Mouse (Mus musculus) forebrain, embryonic 16.5 days (tissue): ENCODE measurements at regions not wholly inside any gene's neighbourhood (a gene's known extent, or its start where the extent isn't known, plus 50 kb on each side); places are given as distances from the start of the nearest gene placed in this dataset.

Source experiments
- ATAC-seq: fragments of 200-750 bp; cut with Nextera tagmentation; 2 replicates; pipeline ENCODE4 v1.8.0; 2017; ENCODE audit warnings: mild to moderate bottlenecking, moderate library complexity
- H3K27ac ChIP-seq: fragments of 300-500 bp; sonication (generic); 2 replicates; pipeline ENCODE4 v1.5.1; 2014; ENCODE audit warnings: low read length, control low read depth
- H3K27me3 ChIP-seq: fragments of 300-500 bp; sonication (generic); replicated peaks from 2 replicates; pipeline ENCODE4 v1.6.1; 2014; ENCODE audit warnings: low read length; ENCODE audit not compliant: control insufficient read depth, insufficient read depth
- H3K36me3 ChIP-seq: fragments of 300-500 bp; sonication (generic); 2 replicates; pipeline ENCODE4 v1.6.1; 2014; ENCODE audit not compliant: control insufficient read depth, insufficient read depth
- H3K4me1 ChIP-seq: fragments of 300-500 bp; sonication (generic); replicated peaks from 2 replicates; pipeline ENCODE4 v1.6.1; 2014; ENCODE audit warnings: low read length; ENCODE audit not compliant: control insufficient read depth, insufficient read depth
- H3K4me2 ChIP-seq: fragments of 300-500 bp; sonication (generic); 2 replicates; pipeline ENCODE4 v1.6.1; 2014; ENCODE audit warnings: mild to moderate bottlenecking, low read length, control low read depth
- H3K4me3 ChIP-seq: fragments of 300-500 bp; sonication (generic); replicated peaks from 2 replicates; pipeline ENCODE4 v1.5.1; 2014; ENCODE audit warnings: mild to moderate bottlenecking, low read length, control low read depth
- H3K9ac ChIP-seq: fragments of 300-500 bp; sonication (generic); replicated peaks from 2 replicates; pipeline ENCODE4 v1.6.1; 2014; ENCODE audit warnings: low read depth, low read length, control low read depth
- H3K9me3 ChIP-seq: fragments of 300-500 bp; sonication (generic); 2 replicates; pipeline ENCODE4 v1.6.1; 2016; ENCODE audit warnings: low read length; ENCODE audit not compliant: control insufficient read depth
- WGBS: fragments of 180-500 bp; shearing (Covaris S2); extraction: QIAGEN DNeasy Blood & Tissue Kit; methylation state at CpG from one replicate; pipeline ENCODE4 v1.1.7; 2014; 5-methylcytosine and 5-hydroxymethylcytosine counted together

- no peak for ATAC-seq
- Histone ChIP-seq H3K4me2 (no peak overlapping the region), H3K4me1 (no peaks in the 10 kb centered on the region), H3K27ac (no peak overlapping the region), H3K4me3 (no peak overlapping the region), H3K9me3 (no peaks in the 10 kb centered on the region), H3K27me3 (no peaks in the 10 kb centered on the region), H3K36me3 (no peaks in the 10 kb centered on the region), H3K9ac (no peak overlapping the region)
- WGBS, result 44% methylated on average over 4 of the region's 4 CpGs
Observed at GRCm38 (mm10) chr9:32835626-32835971, 199.6 kb downstream of the Ets1 start.

- H3K27ac ChIP-seq, result no peak overlapping the region
- H3K4me1 ChIP-seq, result no peaks in the 10 kb centered on the region
- H3K27me3 ChIP-seq, result no peaks in the 10 kb centered on the region
- WGBS, result 76% methylated on average over 5 of the region's 5 CpGs
- no peak overlapping the region for H3K4me2 ChIP-seq
- no peak overlapping the region for H3K9ac ChIP-seq
- H3K36me3 ChIP-seq, result no peaks in the 10 kb centered on the region
- no peaks in the 10 kb centered on the region for H3K9me3 ChIP-seq
- H3K4me3 ChIP-seq, result no peak overlapping the region
- ATAC-seq, result no peak
Observed at GRCm38 (mm10) chr9:32836371-32836770, 200.3 kb downstream of the Ets1 start.

- no peak for ATAC-seq
Observed at GRCm38 (mm10) chr9:32847361-32847760, 211.3 kb downstream of the Ets1 start.

GRCm38 (mm10) chr9:32852282-32852681 lies 216.3 kb downstream of the Ets1 start:
- no peaks in the 10 kb centered on the region for H3K9me3 ChIP-seq
- H3K27me3 ChIP-seq, result no peaks in the 10 kb centered on the region
- no peak overlapping the region for H3K4me2 ChIP-seq
- H3K4me1 ChIP-seq, result no peaks in the 10 kb centered on the region
- no peak overlapping the region for H3K27ac ChIP-seq
- H3K9ac ChIP-seq, result no peak overlapping the region
- no peak for ATAC-seq
- no peak overlapping the region for H3K4me3 ChIP-seq
- WGBS, result 74% methylated on average over 3 of the region's 3 CpGs
- H3K36me3 ChIP-seq, result no peaks in the 10 kb centered on the region

More at GRCm38 (mm10) chr9:32847361-32847760, 211.3 kb downstream of the Ets1 start:
- WGBS, result 89% methylated on average over 2 of the region's 2 CpGs
- Histone ChIP-seq H3K9me3 (no peaks in the 10 kb centered on the region), H3K4me1 (no peaks in the 10 kb centered on the region), H3K9ac (no peak overlapping the region), H3K4me3 (no peak overlapping the region), H3K36me3 (no peaks in the 10 kb centered on the region), H3K27ac (no peak overlapping the region), H3K27me3 (no peaks in the 10 kb centered on the region), H3K4me2 (no peak overlapping the region)

- no peak overlapping the region for H3K4me3 ChIP-seq
- 84% methylated on average over 5 of the region's 5 CpGs for WGBS
- no peaks in the 10 kb centered on the region for H3K9me3 ChIP-seq
- no peak overlapping the region for H3K4me2 ChIP-seq
- no peak overlapping the region for H3K9ac ChIP-seq
- H3K4me1 ChIP-seq, result no peaks in the 10 kb centered on the region
- no peak overlapping the region for H3K27ac ChIP-seq
- no peaks in the 10 kb centered on the region for H3K36me3 ChIP-seq
- no peaks in the 10 kb centered on the region for H3K27me3 ChIP-seq
- no peak for ATAC-seq
Observed at GRCm38 (mm10) chr9:32863286-32863685, 227.3 kb downstream of the Ets1 start.

GRCm38 (mm10) chr9:32868936-32869335 lies 232.9 kb downstream of the Ets1 start:
- Histone ChIP-seq H3K9ac (no peak overlapping the region), H3K27me3 (no peaks in the 10 kb centered on the region), H3K4me2 (no peak overlapping the region), H3K27ac (no peak overlapping the region), H3K4me1 (no peaks in the 10 kb centered on the region), H3K4me3 (no peak overlapping the region), H3K9me3 (no peaks in the 10 kb centered on the region), H3K36me3 (no peaks in the 10 kb centered on the region)
- no peak for ATAC-seq
- WGBS, result 92% methylated on average over 8 of the region's 8 CpGs

GRCm38 (mm10) chr9:32874306-32874875 lies 238.4 kb downstream of the Ets1 start:
- no peaks in the 10 kb centered on the region for H3K4me1 ChIP-seq
- WGBS, result 64% methylated on average over 6 of the region's 6 CpGs
- no peaks in the 10 kb centered on the region for H3K36me3 ChIP-seq
- no peak overlapping the region for H3K9ac ChIP-seq
- no peak overlapping the region for H3K4me2 ChIP-seq
- no peaks in the 10 kb centered on the region for H3K27me3 ChIP-seq
- no peaks in the 10 kb centered on the region for H3K9me3 ChIP-seq
- H3K27ac ChIP-seq, result no peak overlapping the region
- no peak overlapping the region for H3K4me3 ChIP-seq
- no peak for ATAC-seq

- H3K4me2 ChIP-seq, result no peak overlapping the region
- H3K27me3 ChIP-seq, result no peaks in the 10 kb centered on the region
- no peak for ATAC-seq
- no peaks in the 10 kb centered on the region for H3K4me1 ChIP-seq
- H3K4me3 ChIP-seq, result no peak overlapping the region
- 83% methylated on average over 7 of the region's 7 CpGs for WGBS
- no peaks in the 10 kb centered on the region for H3K9me3 ChIP-seq
- no peak overlapping the region for H3K9ac ChIP-seq
- H3K36me3 ChIP-seq, result no peaks in the 10 kb centered on the region
- H3K27ac ChIP-seq, result no peak overlapping the region
Observed at GRCm38 (mm10) chr9:32882819-32883587, 247.0 kb downstream of the Ets1 start.

GRCm38 (mm10) chr9:32886008-32886650 lies 250.1 kb downstream of the Ets1 start:
- no peak for ATAC-seq
- Histone ChIP-seq H3K4me2 (no peak overlapping the region), H3K9ac (no peak overlapping the region), H3K4me1 (no peaks in the 10 kb centered on the region), H3K4me3 (no peak overlapping the region), H3K9me3 (no peaks in the 10 kb centered on the region), H3K36me3 (no peaks in the 10 kb centered on the region), H3K27me3 (no peaks in the 10 kb centered on the region), H3K27ac (no peak overlapping the region)
- 56% methylated on average over 6 of the region's 6 CpGs for WGBS
